Mouse (Mus musculus) neural tube, embryonic 15.5 days (tissue): Measurements from ENCODE around the gene Patl2. TPM values are rescaled to one million over a fixed set of nuclear protein-coding genes. Genes with fewer than 3 reads are reported as not detected.
A peak's percentile ranks its signal among the peaks of the same experiment; 100 is the strongest.
"Not testable (repeated sequence)": the region's sequence is repeated elsewhere in the genome, so short reads cannot be mapped to it uniquely, and the experiment has no call there.

Experiments used
- ATAC-seq: fragments of 200-750 bp; cut with Nextera tagmentation; 2 replicates; pipeline ENCODE4 v1.8.0; 2017; ENCODE audit warnings: mild to moderate bottlenecking, moderate TSS enrichment, moderate library complexity; ENCODE audit not compliant: low FRiP score
- H3K27ac ChIP-seq: fragments of 300-500 bp; sonication (generic); replicated peaks from 2 replicates; pipeline ENCODE4 v1.5.1; 2015; ENCODE audit warnings: mild to moderate bottlenecking, inconsistent platforms
- H3K27me3 ChIP-seq: fragments of 300-500 bp; sonication (generic); replicated peaks from 2 replicates; pipeline ENCODE4 v1.6.1; 2015; ENCODE audit warnings: inconsistent platforms
- H3K36me3 ChIP-seq: fragments of 300-500 bp; sonication (generic); 2 replicates; pipeline ENCODE4 v1.6.1; 2015; ENCODE audit warnings: inconsistent platforms
- H3K4me1 ChIP-seq: fragments of 300-500 bp; sonication (generic); 2 replicates; pipeline ENCODE4 v1.6.1; 2015; ENCODE audit warnings: inconsistent platforms
- H3K4me2 ChIP-seq: fragments of 300-500 bp; sonication (generic); 2 replicates; pipeline ENCODE4 v1.6.1; 2015; ENCODE audit warnings: inconsistent platforms, mild to moderate bottlenecking, moderate library complexity
- H3K4me3 ChIP-seq: fragments of 300-500 bp; sonication (generic); replicated peaks from 2 replicates; pipeline ENCODE4 v1.5.1; 2015; ENCODE audit warnings: mild to moderate bottlenecking, inconsistent platforms
- H3K9ac ChIP-seq: fragments of 300-500 bp; sonication (generic); replicated peaks from 2 replicates; pipeline ENCODE4 v1.6.1; 2015; ENCODE audit warnings: mild to moderate bottlenecking, inconsistent platforms
- H3K9me3 ChIP-seq: fragments of 300-500 bp; sonication (generic); replicated peaks from 2 replicates; pipeline ENCODE4 v1.6.1; 2016; ENCODE audit warnings: inconsistent platforms
- WGBS: fragments of 180-500 bp; shearing (Covaris S2); methylation state at CpG from one replicate; pipeline ENCODE4 v1.1.7; 2015; ENCODE audit warnings: mixed read lengths; 5-methylcytosine and 5-hydroxymethylcytosine counted together
- polyA plus RNA-seq: library from polyadenylated mRNA; unstranded; fragments of >200 nt; fragmentation: Nextera tagmentation; extraction: Ambion mirVana; gene quantifications from 2 replicates; pipeline ENCODE4 v1.2.1, GENCODE M21; 2015

Gene Patl2
- polyA plus RNA-seq, 1 experiment from 2014 or later, result not detected

DNA sequence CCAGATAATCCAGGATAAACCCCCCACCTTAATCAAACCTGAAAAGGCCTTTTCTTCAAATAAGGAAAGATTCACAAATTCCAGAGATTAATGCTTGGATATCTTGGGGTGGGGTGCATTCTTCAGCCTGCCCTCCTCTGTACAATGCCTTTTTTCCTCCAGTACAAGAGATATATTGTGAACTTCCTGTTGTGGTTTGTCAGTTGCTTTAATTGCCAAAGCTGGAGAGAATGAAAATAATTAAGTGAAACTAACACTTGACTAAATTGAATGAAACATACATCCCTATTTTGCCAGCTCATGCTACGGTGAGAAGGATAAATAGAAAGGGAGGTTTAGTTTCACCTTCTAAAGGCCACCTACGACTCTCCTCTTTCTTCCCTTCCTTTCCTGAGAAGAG is 32.2 kb upstream of the Patl2 start:
- H3K4me1 ChIP-seq, result no peaks in the 10 kb centered on the region
- H3K4me3 ChIP-seq, result no peak overlapping the region
- no peaks in the 10 kb centered on the region for H3K9me3 ChIP-seq
- no peak overlapping the region for H3K4me2 ChIP-seq
- H3K27ac ChIP-seq, result no peak overlapping the region
- no peak for ATAC-seq
- 77% methylated on average over 2 of the region's 2 CpGs for WGBS
- H3K9ac ChIP-seq, result no peak overlapping the region
- no peaks in the 10 kb centered on the region for H3K36me3 ChIP-seq
- no peaks in the 10 kb centered on the region for H3K27me3 ChIP-seq

- not testable (repeated sequence) for H3K4me1 ChIP-seq, H3K27me3 ChIP-seq, ATAC-seq, H3K4me3 ChIP-seq, H3K36me3 ChIP-seq, H3K9me3 ChIP-seq, H3K27ac ChIP-seq, H3K4me2 ChIP-seq, H3K9ac ChIP-seq
- WGBS, result 97% methylated on average over 4 of the region's 4 CpGs
Observed at GRCm38 (mm10) chr2:122217075-122217474, 31.1 kb upstream of the Patl2 start.

GRCm38 (mm10) chr2:122210534-122211228 is 24.7 kb upstream of the Patl2 start:
- Histone ChIP-seq H3K9me3 (no peaks in the 10 kb centered on the region), H3K4me2 (no peak overlapping the region), H3K9ac (no peak overlapping the region), H3K36me3 (no peaks in the 10 kb centered on the region), H3K27ac (no peak overlapping the region), H3K27me3 (no peaks in the 10 kb centered on the region), H3K4me1 (no peaks in the 10 kb centered on the region), H3K4me3 (no peak overlapping the region)
- ATAC-seq, result no peak
- WGBS, result 40% methylated on average over 3 of the region's 3 CpGs

DNA sequence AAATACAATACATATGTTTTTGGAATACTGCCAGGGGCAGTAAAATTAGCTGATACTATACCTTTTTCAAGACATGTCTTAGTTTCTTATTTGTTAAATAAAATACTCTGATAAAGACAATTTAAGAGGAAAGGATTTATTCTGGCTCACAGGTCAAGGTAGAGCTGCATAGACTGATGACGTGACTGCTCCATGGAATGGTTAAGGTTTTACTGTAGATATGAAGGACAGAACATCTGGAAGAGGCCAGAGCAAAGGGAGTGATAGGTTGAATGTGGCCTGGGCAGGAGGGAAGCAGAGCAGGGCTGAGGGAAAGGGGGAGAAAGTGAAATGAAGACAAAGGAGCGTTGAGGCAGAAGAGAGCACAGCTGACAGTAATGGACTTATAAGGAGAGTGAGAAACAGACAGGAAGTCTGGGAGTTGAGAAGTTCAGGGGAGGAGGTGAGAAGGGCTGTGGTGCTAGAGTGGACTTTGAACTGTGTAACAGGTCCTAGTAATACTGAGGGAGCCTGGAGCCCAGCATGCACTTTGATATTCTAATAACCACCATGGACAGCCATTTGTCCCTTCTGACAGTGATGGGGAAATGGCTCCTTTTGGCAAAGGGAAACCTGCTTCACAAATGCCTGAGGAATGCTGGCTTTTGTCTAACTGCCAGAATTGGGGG is 20.6 kb upstream of the Patl2 start:
- H3K4me2 ChIP-seq, result no peak overlapping the region
- H3K9me3 ChIP-seq, result no peaks in the 10 kb centered on the region
- no peak overlapping the region for H3K4me3 ChIP-seq
- H3K4me1 ChIP-seq, result no peaks in the 10 kb centered on the region
- H3K27ac ChIP-seq, result no peak overlapping the region
- ATAC-seq, result no peak
- H3K9ac ChIP-seq, result no peak overlapping the region
- 74% methylated on average over 2 of the region's 2 CpGs for WGBS
- no peaks in the 10 kb centered on the region for H3K27me3 ChIP-seq
- H3K36me3 ChIP-seq, result no peaks in the 10 kb centered on the region

GRCm38 (mm10) chr2:122201501-122201900 is 15.5 kb upstream of the Patl2 start:
- no peak overlapping the region for H3K27ac ChIP-seq
- H3K9ac ChIP-seq, result no peak overlapping the region
- H3K4me3 ChIP-seq, result no peak overlapping the region
- ATAC-seq, result no peak
- H3K27me3 ChIP-seq, result no peaks in the 10 kb centered on the region
- H3K9me3 ChIP-seq, result no peaks in the 10 kb centered on the region
- H3K36me3 ChIP-seq, result no peaks in the 10 kb centered on the region
- H3K4me1 ChIP-seq, result no peaks in the 10 kb centered on the region
- WGBS, result 82% methylated on average over 1 of the region's 1 CpGs
- no peak overlapping the region for H3K4me2 ChIP-seq

DNA sequence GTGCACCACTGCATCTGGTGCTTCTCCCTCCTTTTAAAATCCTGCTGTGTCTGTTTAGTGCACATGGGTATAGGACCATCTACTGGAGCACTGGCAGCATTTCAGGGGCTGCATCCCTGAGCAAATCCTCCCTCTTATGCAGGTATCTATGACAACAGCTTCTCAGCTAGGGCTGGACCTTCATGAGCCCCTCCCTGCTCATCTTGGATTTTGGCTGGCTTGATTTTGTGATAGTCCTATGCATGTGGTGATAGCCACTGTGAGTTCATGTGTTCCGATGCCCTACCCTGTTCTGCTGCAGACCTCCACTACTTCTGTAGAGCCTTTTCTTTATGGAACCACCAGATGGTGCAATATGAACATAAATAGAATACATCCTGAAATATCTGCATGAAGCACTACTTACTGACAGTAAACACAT is 8.5 kb upstream of the Patl2 start:
- Histone ChIP-seq H3K9ac (no peak overlapping the region), H3K4me1 (no peaks in the 10 kb centered on the region), H3K4me3 (no peak overlapping the region), H3K36me3 (no peaks in the 10 kb centered on the region), H3K27ac (no peak overlapping the region), H3K9me3 (no peaks in the 10 kb centered on the region), H3K27me3 (no peaks in the 10 kb centered on the region), H3K4me2 (no peak overlapping the region)
- 57% methylated on average over 1 of the region's 1 CpGs for WGBS
- peak; percentile 85 for ATAC-seq

GRCm38 (mm10) chr2:122191849-122192248 is 5.9 kb upstream of the Patl2 start:
- H3K9me3 ChIP-seq, result no peaks in the 10 kb centered on the region
- no peak overlapping the region for H3K4me2 ChIP-seq
- H3K4me3 ChIP-seq, result no peak overlapping the region
- no peak overlapping the region for H3K27ac ChIP-seq
- no peaks in the 10 kb centered on the region for H3K27me3 ChIP-seq
- no peak for ATAC-seq
- H3K9ac ChIP-seq, result no peak overlapping the region
- H3K4me1 ChIP-seq, result no peaks in the 10 kb centered on the region
- H3K36me3 ChIP-seq, result no peaks in the 10 kb centered on the region
- 84% methylated on average over 3 of the region's 3 CpGs for WGBS

DNA sequence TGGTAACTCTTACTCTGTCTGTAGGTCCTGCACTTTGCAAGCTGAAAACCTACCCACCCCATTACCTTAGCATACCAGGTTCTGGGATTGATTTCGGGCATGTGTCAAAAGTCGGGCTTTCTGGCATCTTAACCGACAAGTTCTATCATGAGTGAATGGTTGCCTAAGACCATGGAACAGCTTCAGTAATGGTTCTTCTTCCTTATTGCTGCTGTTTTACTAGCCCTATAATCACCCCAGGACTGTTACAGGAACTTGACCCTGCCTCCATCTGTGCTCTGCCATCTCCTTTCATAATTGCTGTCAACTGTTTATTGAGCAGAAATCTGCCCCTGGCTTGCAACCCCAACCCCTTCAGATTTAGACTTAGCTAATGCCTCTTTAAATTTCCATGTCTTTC is 762 bp upstream of the Patl2 start:
- Histone ChIP-seq H3K4me2 (no peak overlapping the region), H3K4me3 (no peak overlapping the region), H3K9me3 (no peaks in the 10 kb centered on the region), H3K9ac (no peak overlapping the region), H3K27me3 (no peaks in the 10 kb centered on the region), H3K4me1 (no peaks in the 10 kb centered on the region), H3K27ac (no peak overlapping the region), H3K36me3 (no peaks in the 10 kb centered on the region)
- 94% methylated on average over 3 of the region's 3 CpGs for WGBS
- ATAC-seq, result no peak

- no peaks in the 10 kb centered on the region for H3K36me3 ChIP-seq
- H3K4me3 ChIP-seq, result no peak overlapping the region
- H3K27ac ChIP-seq, result no peak overlapping the region
- no peak overlapping the region for H3K9ac ChIP-seq
- WGBS, result 88% methylated on average over 4 of the region's 4 CpGs
- H3K4me2 ChIP-seq, result no peak overlapping the region
- no peak for ATAC-seq
- H3K27me3 ChIP-seq, result no peaks in the 10 kb centered on the region
- H3K4me1 ChIP-seq, result no peaks in the 10 kb centered on the region
- no peaks in the 10 kb centered on the region for H3K9me3 ChIP-seq
Observed at GRCm38 (mm10) chr2:122185086-122185485, 903 bp downstream of the Patl2 start.

GRCm38 (mm10) chr2:122180051-122180822 is 5.8 kb downstream of the Patl2 start:
- no peak overlapping the region for H3K9ac ChIP-seq
- 69% methylated on average over 8 of the region's 8 CpGs for WGBS
- H3K27ac ChIP-seq, result no peak overlapping the region
- H3K4me2 ChIP-seq, result no peak overlapping the region
- ATAC-seq, result no peak
- no peaks in the 10 kb centered on the region for H3K9me3 ChIP-seq
- H3K36me3 ChIP-seq, result no peaks in the 10 kb centered on the region
- no peaks in the 10 kb centered on the region for H3K4me1 ChIP-seq
- H3K27me3 ChIP-seq, result no peaks in the 10 kb centered on the region
- H3K4me3 ChIP-seq, result no peak overlapping the region

- H3K4me3 ChIP-seq, result no peak overlapping the region
- no peaks in the 10 kb centered on the region for H3K9me3 ChIP-seq
- H3K4me2 ChIP-seq, result no peak overlapping the region
- no peaks in the 10 kb centered on the region for H3K27me3 ChIP-seq
- no peak overlapping the region for H3K27ac ChIP-seq
- WGBS, result 94% methylated on average over 2 of the region's 2 CpGs
- H3K9ac ChIP-seq, result no peak overlapping the region
- no peaks in the 10 kb centered on the region for H3K36me3 ChIP-seq
- H3K4me1 ChIP-seq, result no peaks in the 10 kb centered on the region
- no peak for ATAC-seq
Observed at GRCm38 (mm10) chr2:122172188-122172587, 13.8 kb downstream of the Patl2 start.

DNA sequence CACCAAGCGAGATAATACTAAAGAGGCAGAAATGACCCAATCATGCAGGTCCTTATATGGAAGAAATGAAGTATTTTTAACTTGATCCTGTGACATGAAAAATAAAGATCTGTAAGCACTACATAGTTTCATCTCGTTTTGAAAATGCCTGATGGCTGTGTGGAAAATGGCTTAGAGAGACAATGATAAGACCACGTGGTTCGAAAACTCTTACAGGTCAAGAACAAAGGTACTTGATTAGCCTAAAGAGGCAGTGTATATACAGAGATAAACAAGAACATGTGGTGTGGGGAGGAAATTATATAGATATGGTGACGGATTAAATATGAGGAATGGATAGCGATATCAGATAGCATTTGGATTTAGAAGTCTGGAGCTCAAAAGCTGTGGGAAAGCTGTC is 14.7 kb downstream of the Patl2 start:
- Histone ChIP-seq H3K9me3 (no peaks in the 10 kb centered on the region), H3K4me3 (no peak overlapping the region), H3K27ac (no peak overlapping the region), H3K4me1 (no peaks in the 10 kb centered on the region), H3K36me3 (no peaks in the 10 kb centered on the region), H3K27me3 (no peaks in the 10 kb centered on the region), H3K9ac (no peak overlapping the region), H3K4me2 (no peak overlapping the region)
- 89% methylated on average over 6 of the region's 6 CpGs for WGBS
- no peak for ATAC-seq
